Mouse (Mus musculus) small intestine, adult 2 months (tissue): Measurements from ENCODE around the gene Cacnb2. TPM values are rescaled to one million over a fixed set of nuclear protein-coding genes. Genes with fewer than 3 reads are reported as not detected.

Source experiments
- H3K27ac ChIP-seq: fragments of 200-500 bp; 2 replicates; pipeline ENCODE4 v1.5.1; 2012; ENCODE audit warnings: low read depth, low read length, control low read depth, inconsistent platforms; ENCODE audit not compliant: insufficient read depth
- H3K27me3 ChIP-seq: fragments of 200-500 bp; 2 replicates; pipeline ENCODE4 v1.6.1; 2012; ENCODE audit warnings: mild to moderate bottlenecking, moderate library complexity, low read length, inconsistent platforms; ENCODE audit not compliant: control insufficient read depth, insufficient read depth
- H3K36me3 ChIP-seq: fragments of 200-500 bp; 2 replicates; pipeline ENCODE4 v1.6.1; 2012; ENCODE audit warnings: mild to moderate bottlenecking, low read length, control low read depth, inconsistent platforms; ENCODE audit not compliant: control insufficient read depth, insufficient read depth
- H3K4me1 ChIP-seq: fragments of 200-500 bp; 2 replicates; pipeline ENCODE4 v1.6.1; 2012; ENCODE audit warnings: low read length, inconsistent platforms, mixed read lengths; ENCODE audit not compliant: control insufficient read depth, insufficient read depth, insufficient read length
- H3K4me3 ChIP-seq: fragments of 200-500 bp; 2 replicates; pipeline ENCODE4 v1.5.1; 2012; ENCODE audit warnings: low read depth, mild to moderate bottlenecking, control low read depth, inconsistent platforms, low read length, moderate library complexity
- CTCF ChIP-seq: fragments of 200-500 bp; IDR thresholded peaks from 2 replicates; pipeline ENCODE4 v1.5.1; 2012; ENCODE audit warnings: low read depth, mild to moderate bottlenecking, control low read depth, inconsistent platforms, low read length, moderate library complexity, mixed read lengths; ENCODE audit not compliant: insufficient replicate concordance, insufficient read length; ENCODE audit errors: extremely low read depth
- POLR2A ChIP-seq: fragments of 200-500 bp; IDR thresholded peaks from 2 replicates; pipeline ENCODE4 v1.6.1; 2012; ENCODE audit warnings: low read depth, mild to moderate bottlenecking, control low read depth, inconsistent platforms, low read length, moderate library complexity
- WGBS: fragments of 180-500 bp; shearing (Covaris S2); methylation state at CpG from one replicate; pipeline ENCODE4 v1.1.7; 2018; 5-methylcytosine and 5-hydroxymethylcytosine counted together
- polyA plus RNA-seq: library from polyadenylated mRNA; depleted of rRNA; stranded (reverse); fragments of >200 nt; gene quantifications from 2 replicates; pipeline ENCODE4 v1.2.3, GENCODE M21; 2012; rRNA removed

The Cacnb2 gene
- polyA plus RNA-seq, 1 experiment: 0.76 TPM

DNA sequence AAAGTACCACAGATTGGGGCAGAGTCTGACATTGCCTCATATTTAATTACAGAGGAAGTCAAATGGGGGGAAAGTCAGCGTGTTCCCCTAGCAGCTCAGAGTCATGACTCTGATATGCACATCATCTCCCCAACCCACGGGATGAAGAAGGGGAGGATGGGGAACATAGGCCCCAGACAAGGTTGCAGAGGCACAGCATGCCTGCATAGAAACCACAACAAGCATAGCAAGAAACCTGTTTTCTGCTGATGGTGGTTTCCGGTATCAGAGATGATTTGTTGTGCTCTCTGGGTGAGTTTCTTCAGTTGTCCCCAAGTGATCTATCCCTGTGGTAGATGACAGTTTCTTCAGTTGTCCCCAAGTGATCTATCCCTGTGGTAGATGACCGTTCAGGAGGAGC is 389.6 kb downstream of the Cacnb2 start:
- H3K36me3 ChIP-seq: peaks cover 9% of the 10 kb centered on the region; the same call in 1 of the 2 replicates
- no peak overlapping the region for H3K27ac ChIP-seq
- H3K4me3 ChIP-seq: no peak overlapping the region
- WGBS: 85% methylated on average over 4 of the region's 4 CpGs
- no peak for TF ChIP-seq CTCF
- no peak for TF ChIP-seq POLR2A
- no peaks in the 10 kb centered on the region for H3K4me1 ChIP-seq
- no peaks in the 10 kb centered on the region; the same call in 1 of the 2 replicates for H3K27me3 ChIP-seq

DNA sequence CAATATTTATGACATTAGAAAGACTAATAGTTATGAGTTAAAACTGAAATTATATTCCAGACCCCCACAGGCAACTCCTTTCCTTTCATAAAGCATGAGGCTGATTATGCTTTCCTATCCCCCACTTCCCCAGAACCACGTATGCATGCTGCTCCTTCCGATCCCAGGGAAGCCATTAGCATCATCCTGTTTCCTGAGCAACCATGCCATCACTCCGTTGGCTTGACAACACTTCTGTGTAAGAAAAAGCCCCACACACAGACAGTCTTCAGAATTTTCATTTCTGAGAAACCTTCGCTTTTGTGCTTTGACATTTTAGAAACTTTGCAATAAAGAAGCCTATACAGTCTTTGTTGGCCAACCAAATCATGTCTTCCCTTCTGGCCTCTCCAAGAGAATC is 393.1 kb downstream of the Cacnb2 start:
- no peaks in the 10 kb centered on the region for H3K4me1 ChIP-seq
- H3K36me3 ChIP-seq: peaks cover 11% of the 10 kb centered on the region; the same call in 1 of the 2 replicates
- H3K4me3 ChIP-seq: no peak overlapping the region
- 94% methylated on average over 4 of the region's 4 CpGs for WGBS
- no peak overlapping the region for H3K27ac ChIP-seq
- TF ChIP-seq POLR2A: no peak
- TF ChIP-seq CTCF: no peak
- no peaks in the 10 kb centered on the region for H3K27me3 ChIP-seq

- Histone ChIP-seq H3K27ac (no peak overlapping the region), H3K36me3 (peaks cover 11% of the 10 kb centered on the region; the same call in 1 of the 2 replicates), H3K27me3 (no peaks in the 10 kb centered on the region), H3K4me3 (no peak overlapping the region), H3K4me1 (no peaks in the 10 kb centered on the region)
- WGBS: 84% methylated on average over 5 of the region's 5 CpGs
- TF ChIP-seq POLR2A: no peak
- TF ChIP-seq CTCF: no peak
Measured at GRCm38 (mm10) chr2:14997836-14998235, 394.9 kb downstream of the Cacnb2 start.

GRCm38 (mm10) chr2:15007531-15007930 is 404.6 kb downstream of the Cacnb2 start:
- no peak overlapping the region for H3K27ac ChIP-seq
- no peaks in the 10 kb centered on the region for H3K4me1 ChIP-seq
- H3K27me3 ChIP-seq: no peaks in the 10 kb centered on the region
- H3K4me3 ChIP-seq: no peak overlapping the region
- no peak for TF ChIP-seq POLR2A
- no peak for TF ChIP-seq CTCF
- 69% methylated on average over 3 of the region's 3 CpGs for WGBS
- peaks cover 6% of the 10 kb centered on the region; the same call in 1 of the 2 replicates for H3K36me3 ChIP-seq

DNA sequence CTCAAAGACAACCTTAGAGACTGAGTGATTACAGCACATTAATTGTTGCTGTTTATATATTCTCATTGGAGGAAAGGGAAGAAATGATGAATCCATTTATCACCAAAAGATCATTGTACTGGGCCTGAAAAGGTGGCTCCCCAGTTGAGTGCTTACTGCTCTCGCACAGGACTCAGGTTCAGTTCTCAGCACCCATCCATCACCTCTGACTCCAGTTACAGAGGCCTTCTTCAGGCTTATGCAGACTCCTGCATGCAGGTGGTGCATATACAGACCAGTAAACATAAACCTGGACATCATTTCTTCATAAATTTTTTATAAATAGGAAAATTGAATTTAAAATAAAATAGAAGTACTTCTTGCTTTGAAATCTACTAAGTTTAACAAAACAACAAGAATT is 405.2 kb downstream of the Cacnb2 start:
- no peak for TF ChIP-seq POLR2A
- TF ChIP-seq CTCF: no peak
- H3K27me3 ChIP-seq: no peaks in the 10 kb centered on the region
- H3K27ac ChIP-seq: no peak overlapping the region
- H3K36me3 ChIP-seq: peaks cover 6% of the 10 kb centered on the region; the same call in 1 of the 2 replicates
- 91% methylated on average over 1 of the region's 1 CpGs for WGBS
- H3K4me1 ChIP-seq: no peaks in the 10 kb centered on the region
- H3K4me3 ChIP-seq: no peak overlapping the region

- H3K4me3 ChIP-seq: no peak overlapping the region
- TF ChIP-seq CTCF (no peak), POLR2A (no peak)
- 97% methylated on average over 3 of the region's 3 CpGs for WGBS
- no peaks in the 10 kb centered on the region for H3K4me1 ChIP-seq
- H3K27ac ChIP-seq: no peak overlapping the region
- no peaks in the 10 kb centered on the region for H3K27me3 ChIP-seq
- H3K36me3 ChIP-seq: peaks cover 6% of the 10 kb centered on the region
Measured at GRCm38 (mm10) chr2:15026817-15027216, 423.9 kb downstream of the Cacnb2 start.

DNA sequence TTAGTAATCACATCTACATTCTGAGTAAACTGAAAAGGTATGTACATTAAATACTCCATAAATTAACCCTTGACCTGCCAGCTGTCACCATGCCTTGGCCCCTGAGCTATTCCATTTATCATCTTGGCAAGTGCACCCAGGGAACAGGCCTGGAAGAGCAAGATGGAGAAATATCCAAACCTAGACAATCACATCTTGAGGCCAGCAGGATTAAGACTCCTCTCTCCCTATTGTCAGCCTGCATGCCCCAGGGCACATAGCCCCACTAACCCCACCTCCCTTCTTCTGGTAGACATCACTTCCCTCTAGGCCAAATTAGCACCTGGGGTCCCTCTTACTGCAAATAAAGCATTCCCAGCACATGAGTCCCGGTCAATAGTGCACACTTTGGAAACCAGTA is 424.9 kb downstream of the Cacnb2 start:
- peaks cover 7% of the 10 kb centered on the region for H3K36me3 ChIP-seq
- no peaks in the 10 kb centered on the region for H3K27me3 ChIP-seq
- H3K27ac ChIP-seq: no peak overlapping the region
- 96% methylated on average over 1 of the region's 1 CpGs for WGBS
- TF ChIP-seq POLR2A (no peak), CTCF (no peak)
- H3K4me1 ChIP-seq: no peaks in the 10 kb centered on the region
- no peak overlapping the region for H3K4me3 ChIP-seq

Other genes starting within 250 kb of the Cacnb2 start
- gene Slc39a12, start 214.8 kb upstream of the Cacnb2 start, polyA plus RNA-seq: not detected in 2 replicates